Mouse (Mus musculus): Measurements from ENCODE around the gene Acp2.
A peak's percentile ranks its signal among the peaks of the same experiment; 100 is the strongest.

- no peak for TF ChIP-seq CTCF (IDR thresholded peaks at IDR 0.05; ENCODE audit: low read depth, low read length)
- TF ChIP-seq EP300 (IDR thresholded peaks at IDR 0.05; ENCODE audit: insufficient read depth, low read depth, low read length): 0 out of 2 replicates have a peak, but pooled peaks have one; percentile 2
Observed at GRCm38 (mm10) chr2:91256256-91257125, 53.8 kb downstream of the Acp2 start.
